Mouse (Mus musculus): ENCODE data around the gene St7. TPM values are rescaled to one million over a fixed set of nuclear protein-coding genes. Genes with fewer than 3 reads are reported as not detected.

St7 gene
- polyA plus RNA-seq, 2 experiments: 7.9 to 8.9 TPM

GRCm38 (mm10) chr6:17787810-17788209 lies 95.1 kb downstream of the St7 start:
- Histone ChIP-seq H3K9ac (replicated peaks) (no peak overlapping the region), H3K4me1 (replicated peaks; ENCODE audit: control insufficient read depth in 2 of 2, insufficient read depth in 2 of 2, low read length in 1 of 2) (no peaks in the 10 kb centered on the region; a peak in 1 of 4 replicates), H3K4me3 (ENCODE audit: insufficient read depth in 1 of 2, low read depth in 2 of 2, low read length in 2 of 2) (no peak overlapping the region), H3K4me2 (ENCODE audit: low read depth) (no peak overlapping the region), H3K9me3 (ENCODE audit: control insufficient read depth, low read length) (no peaks in the 10 kb centered on the region), H3K27me3 (ENCODE audit: control insufficient read depth, insufficient read depth, low read length) (no peaks in the 10 kb centered on the region), H3K27ac (no peak overlapping the region), H3K36me3 (replicated peaks; ENCODE audit: control insufficient read depth, insufficient read depth, low read depth) (no peaks in the 10 kb centered on the region)
- ATAC-seq (ENCODE audit: insufficient read depth) (no peak), DNase-seq (ENCODE audit: low read depth in 3 of 3, low spot score in 3 of 3) (no peak)
- WGBS (ENCODE audit: insufficient replicate concordance): 68% methylated on average over 1 of the region's 1 CpGs
- TF ChIP-seq EP300 (IDR thresholded peaks at IDR 0.05; ENCODE audit: low read depth) (no peak), CTCF (IDR thresholded peaks at IDR 0.05; ENCODE audit: low read depth) (no peak)

GRCm38 (mm10) chr6:17790251-17790650 lies 97.5 kb downstream of the St7 start:
- TF ChIP-seq EP300 (IDR thresholded peaks at IDR 0.05; ENCODE audit: low read depth) (no peak), CTCF (IDR thresholded peaks at IDR 0.05; ENCODE audit: low read depth) (no peak)
- ATAC-seq (ENCODE audit: insufficient read depth): no peak
- Histone ChIP-seq H3K9ac (replicated peaks) (no peak overlapping the region), H3K4me3 (ENCODE audit: insufficient read depth in 1 of 2, low read depth in 2 of 2, low read length in 2 of 2) (no peak overlapping the region), H3K4me2 (ENCODE audit: low read depth) (no peak overlapping the region), H3K36me3 (replicated peaks; ENCODE audit: control insufficient read depth, insufficient read depth, low read depth) (no peaks in the 10 kb centered on the region), H3K27me3 (ENCODE audit: control insufficient read depth, insufficient read depth, low read length) (no peaks in the 10 kb centered on the region), H3K9me3 (ENCODE audit: control insufficient read depth, low read length) (no peaks in the 10 kb centered on the region), H3K4me1 (replicated peaks; ENCODE audit: control insufficient read depth in 2 of 2, insufficient read depth in 2 of 2, low read length in 1 of 2) (no peaks in the 10 kb centered on the region; a peak in 1 of 4 replicates), H3K27ac (no peak overlapping the region)
- no peak for DNase-seq (ENCODE audit: low read depth in 3 of 3, low spot score in 3 of 3)
- 71% methylated on average over 1 of the region's 1 CpGs for WGBS (ENCODE audit: insufficient replicate concordance)

- no peak overlapping the region for H3K4me2 ChIP-seq (ENCODE audit: low read depth)
- WGBS (ENCODE audit: insufficient replicate concordance): 81% methylated on average over 3 of the region's 3 CpGs
- H3K36me3 ChIP-seq (replicated peaks; ENCODE audit: control insufficient read depth, insufficient read depth, low read depth): no peaks in the 10 kb centered on the region
- ATAC-seq (ENCODE audit: insufficient read depth) (no peak), DNase-seq (ENCODE audit: low read depth in 3 of 3, low spot score in 3 of 3) (no peak)
- H3K9ac ChIP-seq (replicated peaks): no peak overlapping the region
- H3K4me1 ChIP-seq (replicated peaks; ENCODE audit: control insufficient read depth in 2 of 2, insufficient read depth in 2 of 2, low read length in 1 of 2): no peaks in the 10 kb centered on the region; a peak in 1 of 4 replicates
- H3K27ac ChIP-seq: no peak overlapping the region
- H3K27me3 ChIP-seq (ENCODE audit: control insufficient read depth, insufficient read depth, low read length): no peaks in the 10 kb centered on the region
- H3K4me3 ChIP-seq (ENCODE audit: insufficient read depth in 1 of 2, low read depth in 2 of 2, low read length in 2 of 2): no peak overlapping the region
- no peaks in the 10 kb centered on the region for H3K9me3 ChIP-seq (ENCODE audit: control insufficient read depth, low read length)
- no peak for TF ChIP-seq EP300 (IDR thresholded peaks at IDR 0.05; ENCODE audit: low read depth)
- no peak for TF ChIP-seq CTCF (IDR thresholded peaks at IDR 0.05; ENCODE audit: low read depth)
Measured at GRCm38 (mm10) chr6:17793471-17793870, 100.7 kb downstream of the St7 start.

GRCm38 (mm10) chr6:17797271-17797713 lies 104.6 kb downstream of the St7 start:
- Histone ChIP-seq H3K4me2 (ENCODE audit: low read depth) (no peak overlapping the region), H3K36me3 (replicated peaks; ENCODE audit: control insufficient read depth, insufficient read depth, low read depth) (no peaks in the 10 kb centered on the region), H3K4me1 (replicated peaks; ENCODE audit: control insufficient read depth in 2 of 2, insufficient read depth in 2 of 2, low read length in 1 of 2) (no peaks in the 10 kb centered on the region), H3K9ac (replicated peaks) (no peak overlapping the region), H3K27ac (no peak overlapping the region), H3K27me3 (ENCODE audit: control insufficient read depth, insufficient read depth, low read length) (no peaks in the 10 kb centered on the region), H3K9me3 (ENCODE audit: control insufficient read depth, low read length) (no peaks in the 10 kb centered on the region), H3K4me3 (ENCODE audit: insufficient read depth in 1 of 2, low read depth in 2 of 2, low read length in 2 of 2) (no peak overlapping the region)
- ATAC-seq (ENCODE audit: insufficient read depth): no peak
- DNase-seq (ENCODE audit: low read depth in 3 of 3, low spot score in 3 of 3): no peak
- TF ChIP-seq EP300 (IDR thresholded peaks at IDR 0.05; ENCODE audit: low read depth) (no peak), CTCF (IDR thresholded peaks at IDR 0.05; ENCODE audit: low read depth) (no peak)
- WGBS (ENCODE audit: insufficient replicate concordance): 82% methylated on average over 5 of the region's 5 CpGs

GRCm38 (mm10) chr6:17800694-17801093 lies 108.0 kb downstream of the St7 start:
- Histone ChIP-seq H3K4me3 (ENCODE audit: insufficient read depth in 1 of 2, low read depth in 2 of 2, low read length in 2 of 2) (no peak overlapping the region), H3K27ac (no peak overlapping the region), H3K9me3 (ENCODE audit: control insufficient read depth, low read length) (no peaks in the 10 kb centered on the region), H3K27me3 (ENCODE audit: control insufficient read depth, insufficient read depth, low read length) (no peaks in the 10 kb centered on the region), H3K4me1 (replicated peaks; ENCODE audit: control insufficient read depth in 2 of 2, insufficient read depth in 2 of 2, low read length in 1 of 2) (peaks cover 0 to 5% of the 10 kb centered on the region in 2 experiments; a peak in 2 of 4 replicates), H3K4me2 (ENCODE audit: low read depth) (no peak overlapping the region), H3K36me3 (replicated peaks; ENCODE audit: control insufficient read depth, insufficient read depth, low read depth) (no peaks in the 10 kb centered on the region), H3K9ac (replicated peaks) (no peak overlapping the region)
- TF ChIP-seq CTCF (IDR thresholded peaks at IDR 0.05; ENCODE audit: low read depth) (no peak), EP300 (IDR thresholded peaks at IDR 0.05; ENCODE audit: low read depth) (no peak)
- no peak for DNase-seq (ENCODE audit: low read depth in 3 of 3, low spot score in 3 of 3)
- WGBS (ENCODE audit: insufficient replicate concordance): 71% methylated on average over 5 of the region's 5 CpGs
- ATAC-seq (ENCODE audit: insufficient read depth): no peak
